Mouse (Mus musculus): ENCODE measurements around the gene Emilin1.
A peak's percentile ranks its signal among the peaks of the same experiment; 100 is the strongest.
"Not testable (repeated sequence)": the region's sequence is repeated elsewhere in the genome, so short reads cannot be mapped to it uniquely, and the experiment has no call there.

Emilin1 gene

GRCm38 (mm10) chr5:30913060-30913841 lies at the start of gene Emilin1:
Gene Emilin1 (plus strand): TSS chr5:30913402.
- DNase-seq (ENCODE audit: low read depth) = peak; percentile 21

- DNase-seq (ENCODE audit: low read depth) = peak; percentile 52
Observed at GRCm38 (mm10) chr5:30863852-30864251, 49.4 kb upstream of the Emilin1 start.

GRCm38 (mm10) chr5:30864322-30864721 lies 48.9 kb upstream of the Emilin1 start:
- DNase-seq (ENCODE audit: low read depth) = no peak

- DNase-seq (ENCODE audit: low read depth) = peak; percentile 28
Observed at GRCm38 (mm10) chr5:30866871-30867270, 46.3 kb upstream of the Emilin1 start.

GRCm38 (mm10) chr5:30867712-30868111 lies 45.5 kb upstream of the Emilin1 start, which contains the start of gene Tmem214:
Gene Tmem214 (plus strand): TSS chr5:30868012.
- no peak for DNase-seq (ENCODE audit: low read depth)

- no peak for DNase-seq (ENCODE audit: low read depth)
Observed at GRCm38 (mm10) chr5:30868981-30869380, 44.2 kb upstream of the Emilin1 start.

GRCm38 (mm10) chr5:30869405-30870130 lies 43.6 kb upstream of the Emilin1 start:
- DNase-seq (ENCODE audit: low read depth) = peak; percentile 80

- DNase-seq (ENCODE audit: low read depth) = no peak
Observed at GRCm38 (mm10) chr5:30870131-30870406, 43.1 kb upstream of the Emilin1 start.

- DNase-seq (ENCODE audit: low read depth) = no peak
Observed at GRCm38 (mm10) chr5:30872574-30872973, 40.6 kb upstream of the Emilin1 start.

- no peak for DNase-seq (ENCODE audit: low read depth)
Observed at GRCm38 (mm10) chr5:30874365-30874764, 38.8 kb upstream of the Emilin1 start.

- no peak for DNase-seq (ENCODE audit: low read depth)
Observed at GRCm38 (mm10) chr5:30878616-30879015, 34.6 kb upstream of the Emilin1 start.

- DNase-seq (ENCODE audit: low read depth) = peak; percentile 40
Observed at GRCm38 (mm10) chr5:30879347-30879943, 33.8 kb upstream of the Emilin1 start.

- DNase-seq (ENCODE audit: low read depth) = not testable (repeated sequence)
Observed at GRCm38 (mm10) chr5:30881839-30882238, 31.4 kb upstream of the Emilin1 start.

- peak; percentile 30 for DNase-seq (ENCODE audit: low read depth)
Observed at GRCm38 (mm10) chr5:30886209-30886608, 27.0 kb upstream of the Emilin1 start.

GRCm38 (mm10) chr5:30886731-30887130 lies 26.5 kb upstream of the Emilin1 start:
- no peak for DNase-seq (ENCODE audit: low read depth)

- DNase-seq (ENCODE audit: low read depth) = peak; percentile 95
Observed at GRCm38 (mm10) chr5:30887331-30887761, 25.9 kb upstream of the Emilin1 start.

- peak; percentile 99 for DNase-seq (ENCODE audit: low read depth)
Observed at GRCm38 (mm10) chr5:30887858-30888336, 25.3 kb upstream of the Emilin1 start.

- peak; percentile 96 for DNase-seq (ENCODE audit: low read depth)
Observed at GRCm38 (mm10) chr5:30888337-30889087, 24.7 kb upstream of the Emilin1 start, which contains the start of gene Agbl5. Gene Agbl5 (plus strand): TSS chr5:30888694.

- no peak for DNase-seq (ENCODE audit: low read depth)
Observed at GRCm38 (mm10) chr5:30889088-30889754, 24.0 kb upstream of the Emilin1 start.

GRCm38 (mm10) chr5:30890375-30890774 lies 22.8 kb upstream of the Emilin1 start:
- peak; percentile 38 for DNase-seq (ENCODE audit: low read depth)

- DNase-seq (ENCODE audit: low read depth) = peak; percentile 35
Observed at GRCm38 (mm10) chr5:30901860-30902259, 11.3 kb upstream of the Emilin1 start.

Data from 416B (cell line).